Mouse (Mus musculus) erythroblast, embryonic 14.5 days (primary cell): Measurements from ENCODE around the gene Gm21970.

Source experiments
- GATA1 ChIP-seq: IDR thresholded peaks from 2 replicates; pipeline ENCODE4 v1.6.1; 2012; ENCODE audit warnings: low read length, inconsistent platforms, mixed read lengths
- TAL1 ChIP-seq: IDR thresholded peaks from 3 replicates; pipeline ENCODE4 v1.6.1; 2012; ENCODE audit warnings: low read length, inconsistent platforms, mixed read lengths

DNA sequence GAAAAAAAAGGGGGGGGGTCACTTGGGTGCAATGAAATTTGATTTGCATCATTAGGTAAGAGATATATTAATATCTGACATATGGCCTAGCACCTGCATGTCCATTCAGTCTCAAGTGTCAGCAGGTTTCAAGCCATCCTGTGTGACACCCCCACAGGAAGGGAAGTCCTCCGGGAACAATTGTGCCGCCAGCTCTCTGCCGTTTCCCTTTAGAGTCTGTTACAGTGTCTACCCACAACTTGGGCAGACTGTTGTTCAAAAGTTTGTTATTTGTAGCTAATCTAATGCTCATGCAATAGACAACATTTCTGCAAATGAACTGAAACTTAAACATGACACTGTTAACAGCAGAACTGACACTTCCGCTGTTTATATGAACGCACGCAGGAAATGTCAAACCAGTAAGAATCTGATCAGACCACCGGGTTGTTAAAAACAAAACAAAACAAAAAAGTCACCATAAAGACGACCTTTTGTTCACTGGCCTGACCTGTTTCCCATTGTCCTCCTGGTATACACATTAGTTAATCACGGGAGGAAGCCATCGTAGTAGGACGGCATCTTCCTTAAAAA lies 69.6 kb downstream of the Gm21970 start:
- TF ChIP-seq GATA1 = no peak
- TF ChIP-seq TAL1 = no peak
